Mouse (Mus musculus) fat pad, adult 2 months (tissue): Measurements from ENCODE around the gene Ncan.

Experiments used
- DNase-seq: peaks from one replicate; pipeline ENCODE4 v3.0.0-alpha.2; 2011; ENCODE audit warnings: low read depth, low spot score; ENCODE audit errors: extremely low read depth

Gene Ncan

GRCm38 (mm10) chr8:70129309-70129952 is 8.8 kb upstream of the Ncan start:
- DNase-seq = peak; percentile 33

- no peak for DNase-seq
These were observed 7.8 kb upstream of the Ncan start for GRCm38 (mm10) chr8:70128435-70128834.

- no peak for DNase-seq
These were observed 4.3 kb upstream of the Ncan start for GRCm38 (mm10) chr8:70124992-70125391.

- no peak for DNase-seq
These were observed 2.2 kb upstream of the Ncan start for GRCm38 (mm10) chr8:70122863-70123262.

GRCm38 (mm10) chr8:70118726-70119700 is 1.7 kb downstream of the Ncan start:
- no peak for DNase-seq

GRCm38 (mm10) chr8:70117611-70118010 is 3.1 kb downstream of the Ncan start:
- no peak for DNase-seq

- DNase-seq = no peak
These were observed 5.8 kb downstream of the Ncan start for GRCm38 (mm10) chr8:70114892-70115291.

GRCm38 (mm10) chr8:70114488-70114887 is 6.2 kb downstream of the Ncan start:
- DNase-seq = no peak

- DNase-seq = no peak
These were observed 8.2 kb downstream of the Ncan start for GRCm38 (mm10) chr8:70112401-70113016.

- no peak for DNase-seq
These were observed 9.4 kb downstream of the Ncan start for GRCm38 (mm10) chr8:70111192-70111795.

GRCm38 (mm10) chr8:70110451-70110850 is 10.2 kb downstream of the Ncan start:
- no peak for DNase-seq

GRCm38 (mm10) chr8:70104922-70105321 is 15.8 kb downstream of the Ncan start:
- no peak for DNase-seq

GRCm38 (mm10) chr8:70104506-70104905 is 16.2 kb downstream of the Ncan start:
- no peak for DNase-seq

- no peak for DNase-seq
These were observed 20.4 kb downstream of the Ncan start for GRCm38 (mm10) chr8:70100241-70100640.

- DNase-seq = no peak
These were observed 21.4 kb downstream of the Ncan start for GRCm38 (mm10) chr8:70099276-70099675.

GRCm38 (mm10) chr8:70092786-70093185 is 27.9 kb downstream of the Ncan start:
- no peak for DNase-seq

- no peak for DNase-seq
These were observed 31.2 kb downstream of the Ncan start for GRCm38 (mm10) chr8:70089296-70089960.

- DNase-seq = no peak
These were observed 32.6 kb downstream of the Ncan start for GRCm38 (mm10) chr8:70087836-70088650.

GRCm38 (mm10) chr8:70087237-70087636 is 33.4 kb downstream of the Ncan start:
- DNase-seq = no peak

GRCm38 (mm10) chr8:70086151-70086550 is 34.5 kb downstream of the Ncan start:
- DNase-seq = no peak
